Mouse (Mus musculus): ENCODE measurements around the gene 0610010K14Rik. TPM values are rescaled to one million over a fixed set of nuclear protein-coding genes. Genes with fewer than 3 reads are reported as not detected.

The 0610010K14Rik gene
- polyA plus RNA-seq, 1 experiment from 2014 or later: 115 TPM

DNA sequence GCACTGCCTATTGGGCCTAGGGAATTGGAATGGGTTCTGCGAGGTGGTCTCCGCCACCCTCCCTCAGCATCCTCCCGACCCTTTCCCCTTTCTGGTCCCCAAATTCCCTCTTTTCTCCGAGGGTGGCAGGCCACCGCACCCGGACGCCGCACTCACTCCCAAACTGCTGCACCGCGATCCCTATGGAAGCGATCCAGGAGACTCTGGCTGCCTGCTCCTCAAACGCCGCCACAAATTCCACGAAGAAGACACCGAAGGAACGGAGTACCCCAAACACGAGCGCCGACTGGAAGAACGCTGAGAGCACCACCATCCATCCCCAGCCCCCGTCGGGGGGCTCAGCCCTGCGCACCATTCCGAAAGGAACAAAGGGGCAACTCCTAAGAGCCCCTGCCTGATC lies 17.4 kb downstream of the 0610010K14Rik start:
- ATAC-seq (no peak), DNase-seq (ENCODE audit: low spot score) (no peak)
- H3K9me3 ChIP-seq (ENCODE audit: low read length): no peaks in the 10 kb centered on the region
- H3K27ac ChIP-seq (ENCODE audit: low read length): 0 out of 2 replicates have a peak overlapping the region, but pooled peaks have one; percentile 34
- no peaks in the 10 kb centered on the region for H3K36me3 ChIP-seq (ENCODE audit: insufficient read depth, low read length)
- peak overlapping the region; percentile 55 for H3K9ac ChIP-seq (replicated peaks; ENCODE audit: low read depth)
- TF ChIP-seq EP300 (IDR thresholded peaks at IDR 0.05) (no peak), CTCF (IDR thresholded peaks at IDR 0.05) (no peak)
- peak overlapping the region; percentile 85 for H3K4me2 ChIP-seq (replicated peaks; ENCODE audit: low read depth, low read length)
- peaks cover 14% of the 10 kb centered on the region for H3K27me3 ChIP-seq (replicated peaks; ENCODE audit: insufficient read depth, low read length)
- 3% methylated on average over 24 of the region's 24 CpGs for WGBS
- H3K4me1 ChIP-seq (ENCODE audit: insufficient read depth, low read depth, low read length): peaks cover 14% of the 10 kb centered on the region; the same call in 1 of the 2 replicates
- H3K4me3 ChIP-seq (ENCODE audit: low read depth, low read length): peak overlapping the region; percentile 43

GRCm38 (mm10) chr11:70219873-70220272 lies 17.8 kb downstream of the 0610010K14Rik start:
- Histone ChIP-seq H3K4me2 (replicated peaks; ENCODE audit: low read depth, low read length) (peak overlapping the region; percentile 85), H3K27me3 (replicated peaks; ENCODE audit: insufficient read depth, low read length) (peaks cover 18% of the 10 kb centered on the region), H3K4me1 (ENCODE audit: insufficient read depth, low read depth, low read length) (peaks cover 14% of the 10 kb centered on the region; the same call in 1 of the 2 replicates), H3K36me3 (ENCODE audit: insufficient read depth, low read length) (no peaks in the 10 kb centered on the region), H3K27ac (ENCODE audit: low read length) (no peak overlapping the region), H3K9ac (replicated peaks; ENCODE audit: low read depth) (no peak overlapping the region), H3K4me3 (ENCODE audit: low read depth, low read length) (peak overlapping the region; percentile 43), H3K9me3 (ENCODE audit: low read length) (no peaks in the 10 kb centered on the region)
- TF ChIP-seq EP300 (IDR thresholded peaks at IDR 0.05): no peak
- no peak for TF ChIP-seq CTCF (IDR thresholded peaks at IDR 0.05)
- DNase-seq (ENCODE audit: low spot score) (no peak), ATAC-seq (no peak)
- 64% methylated on average over 7 of the region's 7 CpGs for WGBS

DNA sequence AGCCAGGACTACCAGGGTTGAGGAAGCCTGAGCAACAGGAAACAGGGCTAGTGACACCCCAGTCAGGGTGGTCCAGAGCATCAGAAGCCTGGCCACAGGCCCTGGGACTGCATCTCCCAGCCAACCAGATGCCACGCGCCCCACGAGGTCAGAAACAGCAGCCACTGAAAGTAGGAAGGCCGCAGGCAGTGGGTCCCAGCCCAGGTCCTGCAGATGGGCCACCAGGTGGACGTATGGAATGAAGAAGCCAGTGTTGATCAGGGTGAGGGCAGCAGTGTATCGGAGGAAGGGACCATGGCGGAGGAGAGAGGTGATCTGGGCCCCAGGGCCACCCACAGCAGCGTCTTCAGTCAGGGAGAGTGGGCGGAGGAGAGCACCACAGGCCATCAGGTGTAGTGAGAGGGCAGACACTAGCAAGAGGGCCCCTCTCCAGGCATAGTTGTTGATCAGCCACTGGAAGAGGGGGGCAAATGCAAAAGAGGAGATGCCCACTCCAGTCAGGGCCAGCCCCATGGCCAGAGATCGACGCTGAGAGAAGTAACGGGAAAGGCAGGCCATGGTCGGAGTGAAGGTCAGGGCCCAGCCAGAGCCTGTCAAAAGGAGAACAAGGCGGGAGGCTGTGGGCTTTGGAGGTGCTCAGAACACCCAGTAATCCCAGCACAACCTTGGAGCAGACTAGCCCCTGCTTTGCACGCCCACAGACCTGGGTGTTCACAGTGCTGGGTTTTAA lies 18.8 kb downstream of the 0610010K14Rik start:
- no peaks in the 10 kb centered on the region for H3K36me3 ChIP-seq (ENCODE audit: insufficient read depth, low read length)
- no peak overlapping the region for H3K9ac ChIP-seq (replicated peaks; ENCODE audit: low read depth)
- DNase-seq (ENCODE audit: low spot score) (no peak), ATAC-seq (no peak)
- no peaks in the 10 kb centered on the region for H3K9me3 ChIP-seq (ENCODE audit: low read length)
- no peak for TF ChIP-seq CTCF (IDR thresholded peaks at IDR 0.05)
- TF ChIP-seq EP300 (IDR thresholded peaks at IDR 0.05): no peak
- peaks cover 27% of the 10 kb centered on the region for H3K27me3 ChIP-seq (replicated peaks; ENCODE audit: insufficient read depth, low read length)
- WGBS: 88% methylated on average over 15 of the region's 15 CpGs
- peaks cover 24% of the 10 kb centered on the region; the same call in 1 of the 2 replicates for H3K4me1 ChIP-seq (ENCODE audit: insufficient read depth, low read depth, low read length)
- no peak overlapping the region for H3K4me3 ChIP-seq (ENCODE audit: low read depth, low read length)
- H3K27ac ChIP-seq (ENCODE audit: low read length): no peak overlapping the region
- H3K4me2 ChIP-seq (replicated peaks; ENCODE audit: low read depth, low read length): no peak overlapping the region

- H3K4me1 ChIP-seq (ENCODE audit: insufficient read depth, low read depth, low read length): peaks cover 27% of the 10 kb centered on the region; the same call in 1 of the 2 replicates
- no peak overlapping the region for H3K4me2 ChIP-seq (replicated peaks; ENCODE audit: low read depth, low read length)
- no peak overlapping the region for H3K27ac ChIP-seq (ENCODE audit: low read length)
- WGBS: 74% methylated on average over 4 of the region's 4 CpGs
- no peak for DNase-seq (ENCODE audit: low spot score)
- H3K9me3 ChIP-seq (ENCODE audit: low read length): no peaks in the 10 kb centered on the region
- no peak overlapping the region for H3K9ac ChIP-seq (replicated peaks; ENCODE audit: low read depth)
- no peaks in the 10 kb centered on the region for H3K36me3 ChIP-seq (ENCODE audit: insufficient read depth, low read length)
- TF ChIP-seq CTCF (IDR thresholded peaks at IDR 0.05): no peak
- no peak for TF ChIP-seq EP300 (IDR thresholded peaks at IDR 0.05)
- no peak overlapping the region for H3K4me3 ChIP-seq (ENCODE audit: low read depth, low read length)
- ATAC-seq: no peak
- H3K27me3 ChIP-seq (replicated peaks; ENCODE audit: insufficient read depth, low read length): peaks cover 32% of the 10 kb centered on the region
These were observed 19.7 kb downstream of the 0610010K14Rik start for GRCm38 (mm10) chr11:70218039-70218438.

DNA sequence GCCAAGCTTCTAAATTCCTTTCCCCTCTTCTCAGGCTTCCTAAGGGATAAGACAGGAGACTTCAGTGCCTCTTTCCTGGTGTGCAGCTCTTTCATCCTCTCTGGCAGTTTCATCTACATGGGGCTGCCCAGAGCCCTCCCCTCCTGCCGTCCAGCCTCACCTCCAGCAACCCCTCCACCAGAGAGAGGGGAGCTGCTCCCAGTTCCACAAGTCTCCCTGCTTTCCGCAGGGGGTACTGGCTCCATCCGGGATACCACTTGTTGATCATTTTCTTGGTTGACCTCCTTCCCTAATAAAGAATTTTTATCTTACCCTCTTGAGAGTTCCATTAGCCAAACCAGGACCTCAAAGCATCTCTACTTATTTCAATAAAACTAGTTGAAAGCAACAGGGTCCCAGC lies 21.6 kb downstream of the 0610010K14Rik start:
- ATAC-seq (no peak), DNase-seq (ENCODE audit: low spot score) (no peak)
- peaks cover 20% of the 10 kb centered on the region; the same call in 1 of the 2 replicates for H3K4me1 ChIP-seq (ENCODE audit: insufficient read depth, low read depth, low read length)
- H3K9ac ChIP-seq (replicated peaks; ENCODE audit: low read depth): no peak overlapping the region
- no peaks in the 10 kb centered on the region for H3K36me3 ChIP-seq (ENCODE audit: insufficient read depth, low read length)
- no peak for TF ChIP-seq EP300 (IDR thresholded peaks at IDR 0.05)
- no peak for TF ChIP-seq CTCF (IDR thresholded peaks at IDR 0.05)
- no peak overlapping the region for H3K27ac ChIP-seq (ENCODE audit: low read length)
- no peaks in the 10 kb centered on the region for H3K9me3 ChIP-seq (ENCODE audit: low read length)
- peaks cover 32% of the 10 kb centered on the region for H3K27me3 ChIP-seq (replicated peaks; ENCODE audit: insufficient read depth, low read length)
- H3K4me2 ChIP-seq (replicated peaks; ENCODE audit: low read depth, low read length): no peak overlapping the region
- 80% methylated on average over 2 of the region's 3 CpGs for WGBS
- H3K4me3 ChIP-seq (ENCODE audit: low read depth, low read length): no peak overlapping the region

DNA sequence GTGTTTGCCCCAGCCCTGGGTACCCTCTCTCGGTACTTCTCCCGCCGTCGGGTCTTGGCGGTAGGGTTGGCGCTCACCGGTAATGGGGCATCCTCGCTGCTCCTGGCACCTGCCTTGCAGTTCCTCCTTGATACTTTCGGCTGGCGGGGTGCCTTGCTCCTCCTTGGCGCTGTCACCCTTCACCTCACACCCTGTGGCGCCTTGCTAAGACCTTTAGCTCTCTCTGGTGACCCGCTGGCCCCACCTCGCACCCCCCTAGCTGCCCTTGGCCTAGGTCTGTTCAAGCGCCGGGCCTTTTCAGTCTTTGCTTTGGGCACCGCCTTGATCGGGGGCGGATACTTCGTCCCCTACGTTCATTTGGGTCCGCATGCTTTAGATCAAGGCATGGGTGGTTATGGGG lies 22.4 kb downstream of the 0610010K14Rik start:
- ATAC-seq (no peak), DNase-seq (ENCODE audit: low spot score) (no peak)
- no peaks in the 10 kb centered on the region for H3K9me3 ChIP-seq (ENCODE audit: low read length)
- H3K36me3 ChIP-seq (ENCODE audit: insufficient read depth, low read length): no peaks in the 10 kb centered on the region
- no peak overlapping the region for H3K4me2 ChIP-seq (replicated peaks; ENCODE audit: low read depth, low read length)
- WGBS: 21% methylated on average over 19 of the region's 22 CpGs
- H3K9ac ChIP-seq (replicated peaks; ENCODE audit: low read depth): no peak overlapping the region
- no peak overlapping the region for H3K27ac ChIP-seq (ENCODE audit: low read length)
- H3K4me3 ChIP-seq (ENCODE audit: low read depth, low read length): no peak overlapping the region
- TF ChIP-seq EP300 (IDR thresholded peaks at IDR 0.05) (no peak), CTCF (IDR thresholded peaks at IDR 0.05) (no peak)
- H3K4me1 ChIP-seq (ENCODE audit: insufficient read depth, low read depth, low read length): peaks cover 16% of the 10 kb centered on the region; the same call in 1 of the 2 replicates
- peaks cover 32% of the 10 kb centered on the region for H3K27me3 ChIP-seq (replicated peaks; ENCODE audit: insufficient read depth, low read length)

Data from lung, postnatal 0 days (tissue).